Mouse (Mus musculus) lung, adult 2 months (tissue): Measurements from ENCODE around the gene Gm5089.

Experiments used
- CTCF ChIP-seq: fragments of 200-500 bp; IDR thresholded peaks from 2 replicates; pipeline ENCODE4 v1.5.1; 2011; ENCODE audit warnings: mild to moderate bottlenecking, low read length, control low read depth; ENCODE audit not compliant: insufficient read depth
- POLR2A ChIP-seq: fragments of 200-500 bp; IDR thresholded peaks from 2 replicates; pipeline ENCODE4 v1.6.1; 2011; ENCODE audit warnings: low read depth, mild to moderate bottlenecking, control low read depth, low read length, borderline replicate concordance; ENCODE audit errors: extremely low read depth

GRCm38 (mm10) chr14:122424441-122424840, 26.5 kb downstream of the Gm5089 start:
- TF ChIP-seq POLR2A = no peak
- no peak for TF ChIP-seq CTCF
